Mouse (Mus musculus) cerebellum, adult 2 months (tissue): ENCODE measurements around the gene Acot4.

Source experiments
- CTCF ChIP-seq: fragments of 200-500 bp; IDR thresholded peaks from 2 replicates; pipeline ENCODE4 v1.5.1; 2011; ENCODE audit warnings: low read depth, mild to moderate bottlenecking, control low read depth, low read length, moderate library complexity, borderline replicate concordance; ENCODE audit not compliant: insufficient read depth
- POLR2A ChIP-seq: fragments of 200-500 bp; IDR thresholded peaks from 2 replicates; pipeline ENCODE4 v1.6.1; 2011; ENCODE audit warnings: low read length, control low read depth, borderline replicate concordance; ENCODE audit not compliant: insufficient read depth

DNA sequence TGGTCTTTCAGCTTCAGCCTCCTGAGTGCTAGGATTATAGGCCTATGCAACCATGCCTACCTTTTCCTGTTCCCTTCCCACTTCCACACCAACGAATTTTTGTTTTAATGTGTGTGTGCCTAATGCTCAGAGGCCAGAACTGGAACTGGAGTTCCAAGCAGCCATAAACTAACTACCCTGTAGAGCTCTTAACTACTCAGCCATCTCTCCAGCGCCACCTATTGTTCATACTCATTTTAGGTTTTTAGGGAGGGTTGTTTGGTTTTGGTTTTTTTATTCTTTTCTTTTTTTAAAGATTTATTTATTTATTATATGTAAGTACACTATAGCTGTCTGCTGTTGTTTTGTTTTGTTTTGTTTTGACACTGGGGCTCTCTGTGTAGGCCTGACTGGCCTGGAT, 22.8 kb downstream of the Acot4 start:
- TF ChIP-seq CTCF (peak; percentile 24; the same call in 1 of the 2 replicates), POLR2A (no peak)
